In genomic region chr3:41521733-41522132, GRCm38 (mm10) we compare ENCODE assay signal across 16 mouse cellular contexts. TPM values are rescaled to one million over a fixed set of nuclear protein-coding genes. Genes with fewer than 3 reads are reported as not detected.
DNase-seq lines count a peak whose midpoint lies in the region; ATAC-seq and TF ChIP-seq lines count a peak whose summit lies in the region.
"Had no signal": no experiment of that assay in that cellular context is flagged by ENCODE, and none has a peak within 500 bp of the region (broad histone marks: within the 10 kb centered on the region; RNA-seq: fewer than 3 reads in every experiment).

No protein-coding gene starts in this region.

- no peak overlapping the region for H3K9ac ChIP-seq in heart, postnatal 0 days (replicated peaks; ENCODE audit: low read depth, low read length)
- no peak overlapping the region for H3K9ac ChIP-seq in heart, adult 2 months (ENCODE audit: low read depth, low read length)
- no peak overlapping the region for H3K9ac ChIP-seq in lung, embryonic 16.5 days (ENCODE audit: low read length)
- no peak overlapping the region for H3K9ac ChIP-seq in limb, embryonic 15.5 days
- H3K9ac ChIP-seq: embryonic facial prominence, embryonic 13.5 days; forebrain, embryonic 13.5 days; neural tube, embryonic 15.5 days had no signal

- no peaks in the 10 kb centered on the region for H3K79me2 ChIP-seq in heart, adult 2 months (replicated peaks; ENCODE audit: control insufficient read depth, insufficient read depth, low read length)

- ATAC-seq in heart, postnatal 0 days (ENCODE audit: insufficient read depth, low read depth) = no peak
- ATAC-seq in lung, embryonic 16.5 days (ENCODE audit: low read depth) = no peak
- no peak for ATAC-seq in limb, embryonic 15.5 days (ENCODE audit: insufficient number of reproducible peaks, low FRiP score, low TSS enrichment, low read depth)
- ATAC-seq: activated CD4-positive, CD25-positive, alpha-beta regulatory T cell, adult 4 months; forebrain, embryonic 13.5 days had no signal

- 41% methylated on average over 3 of the region's 3 CpGs for WGBS in heart, postnatal 0 days
- WGBS in heart, adult 2 months = 52% methylated on average over 3 of the region's 3 CpGs
- 37% methylated on average over 3 of the region's 3 CpGs for WGBS in lung, embryonic 16.5 days
- WGBS in limb, embryonic 15.5 days = 48% methylated on average over 3 of the region's 3 CpGs
- 80% methylated on average over 3 of the region's 3 CpGs for WGBS in cerebellum, adult 2 months

- H3K4me1 ChIP-seq in heart, postnatal 0 days (ENCODE audit: control insufficient read depth, insufficient read depth) = peaks cover 15% of the 10 kb centered on the region
- H3K4me1 ChIP-seq in heart, adult 2 months (ENCODE audit: control insufficient read depth, insufficient read depth, low read length) = peaks cover 1% of the 10 kb centered on the region
- peaks cover 7% of the 10 kb centered on the region; the same call in 1 of the 2 replicates for H3K4me1 ChIP-seq in lung, embryonic 16.5 days (replicated peaks; ENCODE audit: control insufficient read depth, insufficient read depth, low read length)
- no peaks in the 10 kb centered on the region for H3K4me1 ChIP-seq in limb, embryonic 15.5 days
- H3K4me1 ChIP-seq in cerebellum, adult 2 months (ENCODE audit: control insufficient read depth, insufficient read depth, low read length) = no peaks in the 10 kb centered on the region
- H3K4me1 ChIP-seq: embryonic facial prominence, embryonic 13.5 days had no signal

- H3K4me3 ChIP-seq in heart, postnatal 0 days (ENCODE audit: low read depth, low read length) = no peak overlapping the region
- no peak overlapping the region for H3K4me3 ChIP-seq in heart, adult 2 months
- no peak overlapping the region for H3K4me3 ChIP-seq in lung, embryonic 16.5 days (ENCODE audit: low read length)
- H3K4me3 ChIP-seq in limb, embryonic 15.5 days = no peak overlapping the region
- no peak overlapping the region for H3K4me3 ChIP-seq in cerebellum, adult 2 months (replicated peaks; ENCODE audit: insufficient read depth, low read depth, low read length)
- H3K4me3 ChIP-seq: embryonic facial prominence, embryonic 13.5 days; forebrain, embryonic 13.5 days; hindbrain, embryonic 10.5 days; neural tube, embryonic 15.5 days had no signal

- TF ChIP-seq CTCF in heart, postnatal 0 days (IDR thresholded peaks at IDR 0.05; ENCODE audit: low read depth) = no peak
- no peak for TF ChIP-seq CTCF in heart, adult 2 months (IDR thresholded peaks at IDR 0.05)
- no peak for TF ChIP-seq CTCF in cerebellum, adult 2 months (IDR thresholded peaks at IDR 0.05; ENCODE audit: borderline replicate concordance, insufficient read depth, low read depth, low read length)

- intact Hi-C loops in heart, adult 2 months (cut with DNase I) = no loop called here

- no peak for TF ChIP-seq EP300 in heart, postnatal 0 days (IDR thresholded peaks at IDR 0.05; ENCODE audit: low read depth)
- no peak for TF ChIP-seq EP300 in heart, adult 2 months (IDR thresholded peaks at IDR 0.05; ENCODE audit: insufficient read depth, low read depth, low read length)

- H3K4me2 ChIP-seq in heart, postnatal 0 days (ENCODE audit: low read depth, low read length) = peak overlapping the region; percentile 56
- H3K4me2 ChIP-seq in lung, embryonic 16.5 days (ENCODE audit: low read depth, low read length) = peak overlapping the region; percentile 46
- no peak overlapping the region for H3K4me2 ChIP-seq in limb, embryonic 15.5 days
- H3K4me2 ChIP-seq: embryonic facial prominence, embryonic 13.5 days; forebrain, embryonic 13.5 days; neural tube, embryonic 15.5 days had no signal

- H3K9me3 ChIP-seq in heart, postnatal 0 days (replicated peaks; ENCODE audit: control insufficient read depth, low read length) = 0 out of 2 replicates have a peak, but pooled peaks cover 5% of the 10 kb centered on the region
- no peaks in the 10 kb centered on the region; the same call in 1 of the 2 replicates for H3K9me3 ChIP-seq in lung, embryonic 16.5 days (ENCODE audit: control insufficient read depth, low read length)
- H3K9me3 ChIP-seq in limb, embryonic 15.5 days = no peaks in the 10 kb centered on the region
- H3K9me3 ChIP-seq: embryonic facial prominence, embryonic 13.5 days; forebrain, embryonic 13.5 days; G1E; hindbrain, embryonic 10.5 days; neural tube, embryonic 15.5 days had no signal

- TF ChIP-seq POLR2A in heart, adult 2 months (IDR thresholded peaks at IDR 0.05; ENCODE audit: insufficient read depth, low read depth, low read length) = no peak
- no peak for TF ChIP-seq POLR2A in cerebellum, adult 2 months (IDR thresholded peaks at IDR 0.05; ENCODE audit: borderline replicate concordance, insufficient read depth, low read length)

- H3K36me3 ChIP-seq in heart, postnatal 0 days (replicated peaks; ENCODE audit: control insufficient read depth, insufficient read depth, low read length) = no peaks in the 10 kb centered on the region
- no peaks in the 10 kb centered on the region; the same call in 1 of the 2 replicates for H3K36me3 ChIP-seq in heart, adult 2 months (ENCODE audit: control insufficient read depth, insufficient read depth, low read length)
- no peaks in the 10 kb centered on the region for H3K36me3 ChIP-seq in lung, embryonic 16.5 days (ENCODE audit: control insufficient read depth, insufficient read depth, low read length)
- no peaks in the 10 kb centered on the region for H3K36me3 ChIP-seq in limb, embryonic 15.5 days
- H3K36me3 ChIP-seq: embryonic facial prominence, embryonic 13.5 days; G1E; hindbrain, embryonic 10.5 days; neural tube, embryonic 15.5 days had no signal

- H3K27me3 ChIP-seq in heart, postnatal 0 days (ENCODE audit: control insufficient read depth, insufficient read depth, low read length) = no peaks in the 10 kb centered on the region
- H3K27me3 ChIP-seq in heart, adult 2 months (ENCODE audit: control insufficient read depth, insufficient read depth, low read length) = no peaks in the 10 kb centered on the region
- H3K27me3 ChIP-seq in lung, embryonic 16.5 days (ENCODE audit: control insufficient read depth, insufficient read depth, low read depth, low read length) = no peaks in the 10 kb centered on the region
- H3K27me3 ChIP-seq in limb, embryonic 15.5 days = no peaks in the 10 kb centered on the region
- no peaks in the 10 kb centered on the region for H3K27me3 ChIP-seq in cerebellum, adult 2 months (ENCODE audit: control insufficient read depth, insufficient read depth, low read length)
- H3K27me3 ChIP-seq: embryonic facial prominence, embryonic 13.5 days; neural tube, embryonic 15.5 days had no signal

- 0 out of 2 replicates have a peak overlapping the region, but pooled peaks have one; percentile 5 for H3K27ac ChIP-seq in heart, postnatal 0 days (ENCODE audit: low read depth)
- H3K27ac ChIP-seq in heart, adult 2 months = no peak overlapping the region
- no peak overlapping the region; the same call in 1 of the 2 replicates for H3K27ac ChIP-seq in lung, embryonic 16.5 days (ENCODE audit: low read length)
- H3K27ac ChIP-seq in limb, embryonic 15.5 days = peak overlapping the region; percentile 57; the same call in 1 of the 2 replicates
- H3K27ac ChIP-seq in cerebellum, adult 2 months (ENCODE audit: insufficient read depth, low read length) = no peak overlapping the region
- H3K27ac ChIP-seq: embryonic facial prominence, embryonic 13.5 days; forebrain, embryonic 13.5 days; hindbrain, embryonic 10.5 days had no signal

- peak; percentile 17 for DNase-seq in heart, postnatal 0 days (ENCODE audit: low spot score)
- no peak for DNase-seq in heart, adult 2 months
- DNase-seq in lung, postnatal 14 days = no peak
- DNase-seq in Muller cell, postnatal 12 days (ENCODE audit: inconsistent ontology term) = peak; percentile 6
- no peak for DNase-seq in cerebellum, adult 2 months
- DNase-seq in cerebellum, postnatal 10 days = no peak
- DNase-seq: heart, adult 18-20 months; spleen, adult 18-20 months had no signal

RNA-seq across cellular contexts. Expression of gene Jade1, which starts 33.8 kb away (rescaled TPM):
- total RNA-seq in heart, postnatal 0 days (2014; rRNA removed; ENCODE audit: low replicate concordance) = 14.5 and 16.8 TPM in 2 replicates
- 12.6 and 13.9 TPM in 2 replicates for polyA plus RNA-seq in heart, postnatal 0 days (2015; fragmentation: Nextera tagmentation; extraction: Ambion mirVana)
- 10 to 100 TPM; 28.5 to 38.6 TPM for total RNA-seq in heart, adult 2 months (2021)
- 10.1 and 24.0 TPM in 2 replicates for polyA plus RNA-seq in heart, adult 2 months (2012; rRNA removed)
- polyA plus RNA-seq in lung, embryonic 16.5 days (2015; fragmentation: Nextera tagmentation; extraction: Ambion mirVana) = 7.1 and 7.7 TPM in 2 replicates
- polyA plus RNA-seq in limb, embryonic 15.5 days (2015; fragmentation: Nextera tagmentation; extraction: Ambion mirVana) = 12.0 and 12.7 TPM in 2 replicates
- polyA plus RNA-seq in cerebellum, adult 2 months (2012; rRNA removed) = 30.1 and 31.8 TPM in 2 replicates

Comparison
In these comparisons a context has a peak if more than half of its experiments do, and no peak if none do; other contexts are left out.
1. DNase-seq: peak in heart, postnatal 0 days (single experiment) and Muller cell, postnatal 12 days (single experiment); none in heart, adult 2 months (0 of 2), lung, postnatal 14 days (single experiment), cerebellum, adult 2 months (0 of 2) and cerebellum, postnatal 10 days (0 of 2).
2. H3K27ac ChIP-seq: peak in heart, postnatal 0 days (single experiment) and limb, embryonic 15.5 days (single experiment); none in heart, adult 2 months (single experiment), lung, embryonic 16.5 days (single experiment) and cerebellum, adult 2 months (single experiment).